Mouse (Mus musculus) gastrocnemius, adult 8-10 months (tissue): ENCODE results near the gene Psap. TPM values are rescaled to one million over a fixed set of nuclear protein-coding genes. Genes with fewer than 3 reads are reported as not detected.
A peak's percentile ranks its signal among the peaks of the same experiment; 100 is the strongest.

Experiments used
- DNase-seq, 2 experiments: peaks; one replicate each; pipeline ENCODE4 v3.0.0; 2022; ENCODE audit warnings: low spot score in 2 of 2
- total RNA-seq, 4 experiments: library from RNA; stranded (reverse); gene quantifications; 2 replicates each; pipeline ENCODE4 v1.2.4; 2022

Gene Psap
- total RNA-seq, 4 experiments from 2014 or later, result 813 to 866 (median 853) TPM

GRCm38 (mm10) chr10:60287161-60287560 is 9.7 kb downstream of the Psap start:
- no peak for DNase-seq

GRCm38 (mm10) chr10:60287726-60288125 is 10.3 kb downstream of the Psap start:
- no peak for DNase-seq

- DNase-seq, result no peak
Measured at GRCm38 (mm10) chr10:60289216-60289615, 11.8 kb downstream of the Psap start.

- DNase-seq, result no peak
Measured at GRCm38 (mm10) chr10:60290026-60290738, 12.8 kb downstream of the Psap start.

- DNase-seq, result no peak
Measured at GRCm38 (mm10) chr10:60290739-60291110, 13.3 kb downstream of the Psap start.

- DNase-seq, result no peak
Measured at GRCm38 (mm10) chr10:60292209-60292608, 14.8 kb downstream of the Psap start.

- no peak for DNase-seq
Measured at GRCm38 (mm10) chr10:60294621-60295020, 17.2 kb downstream of the Psap start.

- DNase-seq, result no peak
Measured at GRCm38 (mm10) chr10:60295356-60295755, 17.9 kb downstream of the Psap start.

GRCm38 (mm10) chr10:60296027-60296426 is 18.6 kb downstream of the Psap start:
- no peak for DNase-seq

- no peak for DNase-seq
Measured at GRCm38 (mm10) chr10:60299636-60300035, 22.2 kb downstream of the Psap start.

- DNase-seq, result no peak
Measured at GRCm38 (mm10) chr10:60303419-60303818, 26.0 kb downstream of the Psap start.

- DNase-seq, result peak; percentile 37 to 57
Measured at GRCm38 (mm10) chr10:60304854-60305628, 27.6 kb downstream of the Psap start.

GRCm38 (mm10) chr10:60310629-60311028 is 33.2 kb downstream of the Psap start:
- no peak for DNase-seq

- DNase-seq, result no peak
Measured at GRCm38 (mm10) chr10:60313606-60314005, 36.2 kb downstream of the Psap start.

- DNase-seq, result no peak
Measured at GRCm38 (mm10) chr10:60316166-60316565, 38.7 kb downstream of the Psap start.

- DNase-seq, result no peak
Measured at GRCm38 (mm10) chr10:60328963-60329650, 51.7 kb downstream of the Psap start.

GRCm38 (mm10) chr10:60334583-60334982 is 57.2 kb downstream of the Psap start:
- DNase-seq, result no peak

- no peak for DNase-seq
Measured at GRCm38 (mm10) chr10:60335021-60335420, 57.6 kb downstream of the Psap start.

- DNase-seq, result no peak
Measured at GRCm38 (mm10) chr10:60341528-60341927, 64.1 kb downstream of the Psap start.

GRCm38 (mm10) chr10:60344111-60344510 is 66.7 kb downstream of the Psap start:
- DNase-seq, result no peak

GRCm38 (mm10) chr10:60346056-60346455 is 68.6 kb downstream of the Psap start:
- no peak for DNase-seq

GRCm38 (mm10) chr10:60346701-60347405 is 69.4 kb downstream of the Psap start, which contains the start of gene Vsir:
TSS of gene Vsir (plus strand) at chr10:60346851.
- DNase-seq, result peak; percentile 82 to 84
